Mouse (Mus musculus): Measurements from ENCODE around the gene Naip1. TPM values are rescaled to one million over a fixed set of nuclear protein-coding genes. Genes with fewer than 3 reads are reported as not detected.
A peak's percentile ranks its signal among the peaks of the same experiment; 100 is the strongest.
"Not testable (repeated sequence)": the region's sequence is repeated elsewhere in the genome, so short reads cannot be mapped to it uniquely, and the experiment has no call there.

The Naip1 gene
- polyA plus RNA-seq (2015; fragmentation: Nextera tagmentation; extraction: Ambion mirVana) = not detected in 2 replicates

DNA sequence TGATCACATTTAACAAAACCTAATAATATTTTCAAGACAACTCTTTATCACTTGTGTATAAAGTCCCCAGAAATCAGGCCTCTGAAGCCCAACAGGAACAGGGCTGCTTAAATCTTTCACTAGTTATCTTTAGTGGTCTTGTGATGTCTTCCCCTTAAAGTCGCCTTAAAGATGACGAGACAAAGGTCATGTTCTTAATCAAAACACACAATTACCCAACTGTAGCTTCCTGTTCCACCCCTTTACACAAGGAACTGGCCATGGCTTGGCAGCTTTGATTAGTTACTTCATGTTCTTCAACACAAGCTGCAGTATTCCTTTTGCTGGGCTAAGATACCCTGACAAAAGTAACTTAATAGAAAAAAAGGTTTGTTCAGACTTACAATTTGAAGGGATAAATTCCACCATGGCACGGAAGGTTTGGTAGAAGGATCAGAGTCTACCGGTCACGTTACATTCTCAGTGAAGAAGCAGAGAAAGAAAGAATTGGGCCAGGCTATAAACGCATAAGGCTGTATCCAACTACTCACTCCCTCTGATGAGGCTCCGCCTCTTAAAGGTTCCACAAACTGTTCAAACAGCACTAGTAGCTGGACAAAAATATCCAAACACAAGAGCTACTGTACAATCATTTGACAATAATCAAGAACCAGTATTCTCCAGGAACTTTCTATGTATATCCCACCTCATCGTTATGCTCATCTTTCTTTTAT lies at the start of gene Naip1:
Gene Naip1 (minus strand): TSS at position 455 of the 713 bp plus-strand sequence.
- WGBS = 69% methylated on average over 8 of the region's 8 CpGs
- not testable (repeated sequence) for ATAC-seq

DNA sequence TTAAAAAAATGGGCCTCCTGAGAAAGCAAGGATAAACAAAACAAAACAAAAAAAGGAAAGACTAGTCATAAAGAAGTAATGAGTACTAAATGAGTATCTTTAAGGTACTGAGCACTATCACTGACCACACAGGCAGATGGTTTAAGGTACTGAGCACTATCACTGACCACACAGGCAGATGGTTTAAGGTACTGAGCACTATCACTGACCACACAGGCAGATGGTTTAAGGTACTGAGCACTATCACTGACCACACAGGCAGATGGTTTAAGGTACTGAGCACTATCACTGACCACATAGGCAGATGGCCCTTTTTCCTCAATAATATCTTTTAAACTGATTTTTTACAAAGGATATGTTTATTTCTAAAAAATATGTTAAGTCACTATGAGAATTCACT lies 47.0 kb upstream of the Naip1 start:
- ATAC-seq; DNase-seq (ENCODE audit: low spot score); H3K36me3 ChIP-seq (ENCODE audit: insufficient read depth, low read length); H3K9ac ChIP-seq (replicated peaks; ENCODE audit: low read depth); H3K27ac ChIP-seq (ENCODE audit: low read length); H3K27me3 ChIP-seq (replicated peaks; ENCODE audit: insufficient read depth, low read length); H3K9me3 ChIP-seq (ENCODE audit: low read length); H3K4me3 ChIP-seq (ENCODE audit: low read depth, low read length); H3K4me2 ChIP-seq (replicated peaks; ENCODE audit: low read depth, low read length); H3K4me1 ChIP-seq (ENCODE audit: insufficient read depth, low read depth, low read length): not testable (repeated sequence)

More for the DNA sequence above, at the start of gene Naip1:
- DNase-seq (ENCODE audit: low spot score); H3K4me2 ChIP-seq (replicated peaks; ENCODE audit: low read depth, low read length); H3K9ac ChIP-seq (replicated peaks; ENCODE audit: low read depth); H3K27me3 ChIP-seq (replicated peaks; ENCODE audit: insufficient read depth, low read length); H3K4me1 ChIP-seq (ENCODE audit: insufficient read depth, low read depth, low read length); H3K36me3 ChIP-seq (ENCODE audit: insufficient read depth, low read length); H3K4me3 ChIP-seq (ENCODE audit: low read depth, low read length); H3K9me3 ChIP-seq (ENCODE audit: low read length); H3K27ac ChIP-seq (ENCODE audit: low read length): not testable (repeated sequence)

DNA sequence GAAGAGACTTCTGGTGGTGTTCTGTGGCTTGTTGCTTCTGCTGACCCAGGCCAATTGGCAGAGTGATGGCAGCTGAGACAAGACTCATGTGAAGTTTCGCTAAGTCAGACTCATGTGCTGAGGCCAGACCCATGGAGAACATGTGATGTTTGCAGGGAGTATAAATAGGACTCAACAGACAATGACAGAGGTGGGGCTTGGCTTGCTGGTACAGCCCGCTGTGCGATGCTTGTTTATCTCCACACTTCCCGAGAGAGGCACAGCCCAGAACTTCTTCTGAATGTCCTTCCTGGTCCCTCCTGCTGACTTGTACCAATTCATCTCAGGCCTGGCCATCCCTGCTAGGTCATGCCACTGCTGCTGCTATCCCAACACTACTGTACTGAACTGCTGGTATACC lies 42.7 kb upstream of the Naip1 start:
- Histone ChIP-seq H3K27ac (ENCODE audit: low read length) (no peak overlapping the region), H3K9ac (replicated peaks; ENCODE audit: low read depth) (no peak overlapping the region), H3K4me3 (ENCODE audit: low read depth, low read length) (no peak overlapping the region), H3K4me1 (ENCODE audit: insufficient read depth, low read depth, low read length) (no peaks in the 10 kb centered on the region; the same call in 1 of the 2 replicates), H3K36me3 (ENCODE audit: insufficient read depth, low read length) (no peaks in the 10 kb centered on the region), H3K9me3 (ENCODE audit: low read length) (no peaks in the 10 kb centered on the region), H3K4me2 (replicated peaks; ENCODE audit: low read depth, low read length) (no peak overlapping the region), H3K27me3 (replicated peaks; ENCODE audit: insufficient read depth, low read length) (no peaks in the 10 kb centered on the region)
- ATAC-seq (peak; percentile 84), DNase-seq (ENCODE audit: low spot score) (peak; percentile 57)
- peak; percentile 34; the same call in 1 of the 2 replicates for TF ChIP-seq EP300 (IDR thresholded peaks at IDR 0.05)
- no peak for TF ChIP-seq CTCF (IDR thresholded peaks at IDR 0.05)
- WGBS = 70% methylated on average over 4 of the region's 4 CpGs

DNA sequence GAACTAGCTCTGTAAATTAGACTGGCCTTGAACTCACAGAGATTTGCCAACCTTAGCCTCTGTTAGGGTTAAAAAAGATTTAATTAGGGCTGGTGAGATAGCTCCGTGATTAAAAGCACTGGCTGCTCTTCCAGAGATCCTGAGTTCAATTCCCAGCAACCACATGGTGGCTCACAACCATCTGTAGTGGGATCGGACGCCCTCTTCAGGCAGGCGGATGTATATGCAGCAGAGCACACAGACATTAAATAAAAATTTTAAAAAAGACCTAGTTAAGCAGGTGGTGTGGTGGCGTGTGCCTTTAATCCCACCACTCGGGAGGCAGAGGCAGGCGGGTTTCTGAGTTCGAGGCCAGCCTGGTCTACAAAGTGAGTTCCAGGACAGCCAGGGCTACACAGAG lies 41.7 kb upstream of the Naip1 start:
- H3K27me3 ChIP-seq (replicated peaks; ENCODE audit: insufficient read depth, low read length); H3K36me3 ChIP-seq (ENCODE audit: insufficient read depth, low read length); H3K4me1 ChIP-seq (ENCODE audit: insufficient read depth, low read depth, low read length); H3K9me3 ChIP-seq (ENCODE audit: low read length); H3K9ac ChIP-seq (replicated peaks; ENCODE audit: low read depth); ATAC-seq; H3K4me2 ChIP-seq (replicated peaks; ENCODE audit: low read depth, low read length); DNase-seq (ENCODE audit: low spot score); H3K27ac ChIP-seq (ENCODE audit: low read length); H3K4me3 ChIP-seq (ENCODE audit: low read depth, low read length): not testable (repeated sequence)
- peak; percentile 49 for TF ChIP-seq CTCF (IDR thresholded peaks at IDR 0.05)
- WGBS = 68% methylated on average over 8 of the region's 8 CpGs

DNA sequence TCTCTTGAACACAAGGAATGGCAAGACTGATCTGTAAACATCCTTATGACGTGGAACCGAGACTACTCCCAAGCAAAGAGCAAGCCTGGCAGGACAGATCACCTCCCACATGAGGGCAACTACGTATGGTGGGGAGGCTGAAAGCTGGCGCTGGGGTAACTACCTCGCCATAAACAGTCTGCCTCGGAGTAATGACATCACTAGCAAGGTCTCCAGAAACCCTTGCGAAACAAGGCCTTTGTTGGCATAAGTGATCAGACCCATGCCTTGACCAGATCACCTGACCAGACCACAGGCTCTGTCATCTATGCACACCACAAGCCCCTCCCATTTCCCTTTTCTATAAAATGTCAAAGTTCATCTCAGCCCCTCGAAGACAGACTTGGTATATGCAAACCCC lies 40.6 kb upstream of the Naip1 start:
- Histone ChIP-seq H3K36me3 (ENCODE audit: insufficient read depth, low read length) (no peaks in the 10 kb centered on the region; the same call in 1 of the 2 replicates), H3K9ac (replicated peaks; ENCODE audit: low read depth) (no peak overlapping the region), H3K27ac (ENCODE audit: low read length) (no peak overlapping the region), H3K4me1 (ENCODE audit: insufficient read depth, low read depth, low read length) (no peaks in the 10 kb centered on the region; the same call in 1 of the 2 replicates), H3K27me3 (replicated peaks; ENCODE audit: insufficient read depth, low read length) (no peaks in the 10 kb centered on the region), H3K9me3 (ENCODE audit: low read length) (no peaks in the 10 kb centered on the region), H3K4me3 (ENCODE audit: low read depth, low read length) (no peak overlapping the region), H3K4me2 (replicated peaks; ENCODE audit: low read depth, low read length) (no peak overlapping the region)
- TF ChIP-seq EP300 (IDR thresholded peaks at IDR 0.05) (no peak), CTCF (IDR thresholded peaks at IDR 0.05) (no peak)
- ATAC-seq = peak; percentile 17
- 51% methylated on average over 8 of the region's 8 CpGs for WGBS
- DNase-seq (ENCODE audit: low spot score) = peak; percentile 36

- DNase-seq (ENCODE audit: low spot score) (peak; percentile 88), ATAC-seq (peak; percentile 70)
- Histone ChIP-seq H3K9me3 (ENCODE audit: low read length) (no peaks in the 10 kb centered on the region), H3K27ac (ENCODE audit: low read length) (peak within 1 kb of the TSS; percentile 17), H3K4me3 (ENCODE audit: low read depth, low read length) (peak within 1 kb of the TSS; percentile 55), H3K4me2 (replicated peaks; ENCODE audit: low read depth, low read length) (peak within 1 kb of the TSS; percentile 68), H3K4me1 (ENCODE audit: insufficient read depth, low read depth, low read length) (no peaks in the 10 kb centered on the region; the same call in 1 of the 2 replicates), H3K36me3 (ENCODE audit: insufficient read depth, low read length) (peaks cover 4% of the 10 kb centered on the region; the same call in 1 of the 2 replicates), H3K9ac (replicated peaks; ENCODE audit: low read depth) (peak within 1 kb of the TSS; percentile 39), H3K27me3 (replicated peaks; ENCODE audit: insufficient read depth, low read length) (no peaks in the 10 kb centered on the region)
- WGBS = 1% methylated on average over 48 of the region's 51 CpGs
- TF ChIP-seq EP300 (IDR thresholded peaks at IDR 0.05) = no peak
- peak; percentile 97 for TF ChIP-seq CTCF (IDR thresholded peaks at IDR 0.05)
Observed at GRCm38 (mm10) chr13:100492061-100492787, 39.6 kb upstream of the Naip1 start, which contains the start of gene Gtf2h2. TSS of gene Gtf2h2 (minus strand) at chr13:100492579.

Data from lung, postnatal 0 days (tissue).